Mouse (Mus musculus) urinary bladder, postnatal 36 days (tissue): Measurements from ENCODE around the gene Mrto4.

Source experiments
- DNase-seq, 2 experiments: peaks; one replicate each; pipeline ENCODE4 v3.0.0; 2022; ENCODE audit warnings: low spot score in 2 of 2, mixed read lengths in 1 of 2

Mrto4 gene

GRCm38 (mm10) chr4:139340835-139341234, 11.5 kb downstream of the Mrto4 start:
- DNase-seq, result no peak

DNA sequence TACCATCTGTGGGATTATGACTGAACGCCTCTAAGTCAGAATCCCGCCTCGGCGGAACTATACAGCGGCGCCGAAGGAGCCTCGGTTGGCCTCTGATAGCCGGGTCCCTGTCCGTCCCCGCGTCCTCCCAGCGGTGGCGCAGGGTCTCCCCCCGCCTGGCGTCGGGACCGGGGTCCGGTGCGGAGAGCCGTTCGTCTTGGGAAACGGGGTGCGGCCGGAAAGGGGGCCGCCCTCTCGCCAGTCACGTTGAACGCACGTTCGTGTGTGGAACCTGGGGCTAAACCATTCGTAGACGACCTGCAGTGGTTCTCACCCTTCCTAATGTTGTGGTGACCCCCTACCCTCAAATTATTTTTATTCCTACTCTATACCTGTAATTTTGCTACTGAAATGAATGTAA, 14.2 kb downstream of the Mrto4 start:
- no peak for DNase-seq

GRCm38 (mm10) chr4:139336822-139337483, 15.4 kb downstream of the Mrto4 start:
- DNase-seq, result peak; percentile 71 to 79

DNA sequence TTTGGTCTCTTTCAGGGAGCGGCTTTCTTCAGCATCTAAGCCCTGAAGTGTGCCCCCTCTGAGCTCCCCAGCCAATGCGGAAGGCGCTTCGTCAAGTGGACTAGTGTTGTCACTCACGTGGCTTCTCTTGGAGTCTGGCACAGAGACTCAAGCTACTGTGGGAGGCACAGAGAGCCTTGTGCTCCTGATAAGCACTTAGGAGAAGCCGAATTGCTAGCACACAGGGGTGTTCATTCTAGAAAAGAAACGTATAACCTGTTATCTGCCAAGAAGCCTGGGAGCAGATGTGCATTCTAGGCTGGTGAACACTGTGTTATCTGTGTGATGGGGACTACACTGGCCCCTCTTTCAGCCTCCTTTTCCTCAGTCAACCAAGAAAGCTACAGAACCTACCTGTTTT, 16.9 kb downstream of the Mrto4 start:
- DNase-seq, result no peak

DNA sequence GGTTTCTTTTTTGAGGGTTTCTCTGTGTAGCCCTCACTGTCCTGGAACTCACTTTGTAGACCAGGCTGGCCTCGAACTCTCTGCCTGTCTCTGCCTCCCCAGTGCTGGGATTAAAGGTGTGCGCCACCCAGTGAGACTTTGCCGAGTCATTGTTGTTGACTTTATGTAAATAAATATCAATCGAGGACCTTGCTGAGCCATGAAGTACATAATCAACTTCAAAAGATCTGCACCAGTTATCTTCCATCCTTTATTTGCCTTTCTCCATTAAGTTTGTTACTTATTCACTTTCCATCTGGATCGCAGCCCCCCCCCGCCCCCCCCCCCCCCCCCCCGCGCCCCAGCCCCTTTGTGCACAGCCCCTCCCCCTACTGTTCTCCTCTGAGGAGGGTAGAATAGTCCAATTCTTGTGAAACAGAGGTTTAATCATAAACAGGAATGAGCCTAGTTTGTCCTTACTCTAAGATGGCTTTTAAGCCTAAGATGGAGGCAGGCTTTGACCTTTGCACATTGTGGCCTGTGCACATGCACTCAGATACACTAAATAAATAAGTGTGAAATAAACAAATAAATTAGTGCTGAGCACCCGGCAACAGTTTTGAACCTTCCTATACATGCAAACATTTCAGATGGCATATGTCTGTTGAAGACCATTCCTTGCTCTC, 17.6 kb downstream of the Mrto4 start:
- DNase-seq, result no peak

DNA sequence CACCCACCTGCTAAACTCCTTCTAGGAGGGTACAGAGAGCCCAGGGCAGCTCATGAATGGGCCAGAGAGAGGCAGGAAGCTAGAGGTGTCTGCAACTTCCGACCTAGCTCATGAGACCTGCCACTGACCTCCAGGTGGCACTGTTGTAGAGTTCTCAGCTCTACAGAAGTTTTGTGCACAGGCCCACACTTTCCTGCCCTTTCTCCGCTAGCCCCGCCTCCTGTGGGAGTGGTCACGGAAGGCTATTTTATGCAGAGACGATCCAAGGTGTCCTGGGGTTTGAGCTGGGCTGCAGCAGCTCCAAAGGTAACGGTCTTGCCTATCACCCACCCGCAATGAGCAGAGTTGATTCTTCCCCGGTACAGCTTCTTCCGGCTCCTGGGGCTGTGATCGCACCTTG, 21.8 kb downstream of the Mrto4 start:
- DNase-seq, result peak; percentile 60 to 75

- no peak for DNase-seq
Observed at GRCm38 (mm10) chr4:139319740-139320139, 32.6 kb downstream of the Mrto4 start.

- no peak for DNase-seq
Observed at GRCm38 (mm10) chr4:139318449-139318848, 33.9 kb downstream of the Mrto4 start.

DNA sequence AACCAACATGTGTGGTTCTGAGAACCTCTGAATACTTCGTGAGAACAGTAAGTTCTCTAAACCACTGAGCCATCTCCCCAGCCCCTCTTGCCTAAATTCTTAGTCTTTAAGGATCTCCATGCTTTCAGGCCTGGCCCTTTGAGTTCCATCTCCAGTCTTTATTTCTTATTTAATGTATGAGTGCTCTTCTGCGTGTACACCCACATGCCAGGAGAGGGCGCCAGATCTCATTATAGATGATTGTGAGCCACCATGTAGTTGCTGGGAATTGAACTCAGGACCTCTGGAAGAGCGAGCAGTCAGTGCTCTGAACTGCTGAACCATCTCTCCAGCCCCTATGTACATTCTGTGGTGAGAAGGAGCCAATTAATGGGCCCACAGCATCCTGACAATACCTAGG, 39.7 kb downstream of the Mrto4 start:
- DNase-seq, result no peak

DNA sequence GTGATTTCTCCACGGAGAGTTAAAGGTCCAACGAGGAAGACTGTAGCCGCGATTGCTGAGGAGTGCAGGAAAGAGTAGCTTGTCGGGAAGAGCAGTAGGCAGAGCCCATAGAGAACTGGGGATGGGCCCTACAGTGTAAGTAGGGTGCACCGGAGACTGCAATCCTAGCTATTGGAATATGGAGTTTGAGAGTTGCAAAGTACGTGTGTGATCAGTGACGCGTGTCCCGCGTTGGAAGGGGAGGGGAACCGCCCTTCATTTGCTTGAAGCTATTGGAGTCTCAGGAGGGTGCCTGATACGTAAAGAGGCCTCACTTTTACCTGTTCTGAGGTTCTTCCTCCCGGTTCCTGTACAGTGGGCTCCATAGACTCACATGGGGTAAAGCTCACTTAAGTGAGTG, 40.7 kb downstream of the Mrto4 start:
- DNase-seq, result no peak

DNA sequence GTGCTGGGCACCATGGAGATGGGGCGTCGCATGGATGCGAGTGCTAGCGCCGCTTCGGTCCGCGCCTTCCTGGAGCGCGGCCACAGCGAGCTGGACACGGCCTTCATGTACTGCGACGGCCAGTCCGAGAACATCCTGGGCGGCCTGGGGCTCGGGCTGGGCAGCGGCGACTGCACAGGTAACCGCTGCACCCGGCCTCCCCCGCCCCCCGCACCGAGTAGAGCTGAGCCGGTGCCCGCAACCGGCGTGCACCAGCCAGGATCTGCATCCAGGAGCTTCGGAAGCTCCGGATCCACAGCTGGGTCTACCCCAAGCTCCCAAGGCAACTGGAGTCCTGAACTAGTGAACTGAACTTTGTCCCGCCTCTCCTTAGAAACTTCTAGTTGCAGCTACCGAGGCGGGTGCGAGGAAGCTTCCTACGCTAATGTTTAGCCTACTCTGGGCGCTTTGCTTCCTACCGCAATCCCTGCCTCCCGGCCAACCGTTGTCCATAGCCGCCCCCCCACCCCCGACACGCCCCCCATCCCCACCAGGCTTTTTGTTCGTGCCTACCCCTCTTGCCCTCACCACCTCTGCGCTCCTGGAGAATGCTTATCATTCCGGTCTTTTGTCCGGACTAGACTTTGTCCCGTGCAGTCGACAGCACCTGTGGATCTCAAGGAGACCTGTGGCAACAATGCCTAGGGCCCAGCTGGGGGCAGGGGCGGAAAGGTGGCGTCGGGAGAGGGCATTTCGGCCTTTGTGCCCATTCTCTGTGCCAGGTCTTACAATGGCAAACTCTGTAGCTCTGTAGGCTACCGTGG, 41.3 kb downstream of the Mrto4 start:
- DNase-seq, result no peak

DNA sequence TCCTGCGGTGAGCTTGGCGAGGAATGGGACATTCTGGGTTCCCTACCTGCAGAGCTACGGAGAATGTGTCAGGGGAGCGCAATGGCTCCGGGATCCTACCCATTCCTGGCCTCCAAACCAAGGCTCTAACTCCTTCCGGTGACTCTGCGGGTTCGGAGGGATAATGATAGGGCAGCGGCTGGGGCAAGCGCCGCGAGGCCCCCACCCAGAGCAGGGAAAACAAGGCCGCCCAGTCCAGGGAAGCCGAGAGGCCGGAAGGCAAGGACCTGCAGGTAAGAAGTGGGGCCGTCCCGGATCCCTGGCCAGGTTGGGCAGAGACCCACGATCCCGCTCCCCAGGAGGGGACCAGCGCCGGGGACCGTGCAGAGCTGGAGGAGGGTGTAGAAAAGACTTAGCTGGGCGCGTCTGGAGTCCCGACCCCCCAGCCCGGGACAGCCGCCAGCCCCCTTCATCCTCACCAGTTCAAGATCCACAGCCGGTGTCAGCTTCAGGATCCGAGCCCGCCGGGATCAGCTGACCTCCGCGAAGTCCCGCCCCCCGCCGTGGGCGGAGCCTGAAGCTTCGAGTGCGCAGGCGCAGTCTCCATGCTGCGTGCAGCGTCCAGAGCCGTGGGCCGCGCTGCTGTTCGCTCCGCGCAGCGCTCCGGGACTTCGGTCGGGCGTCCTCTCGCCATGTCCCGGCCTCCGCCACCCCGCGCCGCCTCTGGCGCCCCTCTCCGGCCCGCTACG, 42.0 kb downstream of the Mrto4 start, which contains the start of the genes Pqlc2 and Akr7a5:
Gene Pqlc2 (minus strand): TSS at position 538 of the 728 bp plus-strand sequence.
Gene Akr7a5 (plus strand): TSS at position 574 of the 728 bp plus-strand sequence.
- DNase-seq, result peak; percentile 98

- DNase-seq, result no peak
Observed at GRCm38 (mm10) chr4:139309651-139310050, 42.7 kb downstream of the Mrto4 start.

- DNase-seq, result no peak
Observed at GRCm38 (mm10) chr4:139307916-139308315, 44.5 kb downstream of the Mrto4 start.

GRCm38 (mm10) chr4:139305521-139305920, 46.9 kb downstream of the Mrto4 start:
- DNase-seq, result no peak

DNA sequence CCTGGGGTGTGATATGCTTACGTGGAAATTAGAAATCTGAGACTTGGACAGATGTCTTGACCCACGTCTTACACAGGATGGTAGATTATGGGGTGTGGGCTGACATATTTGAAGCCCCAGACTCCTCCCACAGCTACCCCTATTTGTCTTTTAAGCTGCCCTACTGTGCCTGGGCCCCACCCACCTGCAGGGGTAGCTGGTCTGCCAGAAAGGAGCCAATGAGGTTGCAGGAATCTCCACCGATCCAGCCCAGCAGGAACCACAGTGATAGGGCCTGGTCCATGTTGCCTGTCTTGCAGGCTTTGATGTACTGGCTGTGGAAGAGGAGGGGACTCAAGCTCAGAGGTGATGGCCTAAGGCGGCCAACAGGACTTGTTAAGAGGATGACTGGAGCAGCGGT, 50.1 kb downstream of the Mrto4 start:
- DNase-seq, result no peak

- DNase-seq, result no peak
Observed at GRCm38 (mm10) chr4:139301780-139302179, 50.6 kb downstream of the Mrto4 start.

DNA sequence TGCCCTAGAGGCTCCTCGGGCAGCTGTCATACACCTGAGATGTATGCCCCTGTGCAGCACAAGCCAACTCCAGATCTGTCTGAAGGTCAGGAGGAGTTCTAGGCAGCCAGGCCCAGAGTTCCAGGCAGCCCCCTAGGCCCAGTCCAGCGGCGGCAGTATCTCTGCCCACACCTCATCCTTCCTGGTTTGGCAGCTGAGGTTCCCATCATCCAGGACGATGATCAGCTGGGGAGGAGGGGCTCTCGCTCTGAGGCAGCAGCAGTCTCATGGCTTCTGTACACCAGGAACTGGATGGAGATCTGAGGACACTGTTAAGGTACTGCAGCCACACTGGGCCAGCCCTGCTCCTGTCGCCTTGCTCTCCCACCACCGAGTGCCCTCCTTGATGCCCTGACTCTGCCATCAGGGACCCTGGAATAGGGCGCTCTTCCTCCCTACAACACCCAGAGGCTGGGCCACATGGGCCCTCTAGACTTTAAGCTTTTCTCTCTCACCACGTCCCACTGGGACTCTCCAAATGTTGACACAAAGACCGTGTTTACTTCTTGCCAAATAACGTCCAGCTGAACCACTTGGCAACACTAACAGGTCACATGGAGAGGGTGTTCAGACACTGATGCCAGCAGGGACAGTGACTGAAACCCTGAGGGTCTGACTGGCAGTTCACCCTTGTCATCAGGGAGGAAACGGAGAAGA, 53.6 kb downstream of the Mrto4 start:
- no peak for DNase-seq

DNA sequence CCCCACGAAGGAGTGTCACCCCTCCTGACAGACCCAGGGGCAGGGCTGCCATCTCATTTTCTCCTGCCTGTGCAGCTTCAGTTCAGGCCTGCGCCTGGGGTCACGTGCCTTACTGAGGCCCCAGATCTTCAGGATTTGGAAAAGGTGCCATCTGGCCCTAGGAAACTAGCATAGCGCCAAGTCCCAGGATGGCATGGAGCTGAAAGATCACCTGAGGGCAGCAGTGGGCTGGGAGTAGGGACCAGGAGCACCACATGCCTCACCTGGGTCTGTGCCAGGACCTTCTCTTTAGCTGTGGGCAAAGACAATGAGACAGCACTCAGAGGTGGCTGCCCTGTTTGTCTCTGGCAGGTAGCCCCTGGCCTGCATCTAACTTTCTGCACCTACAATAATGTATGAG, 54.8 kb downstream of the Mrto4 start:
- peak in 1 of 2 experiments; percentile 43 for DNase-seq
